Mouse (Mus musculus): Measurements from ENCODE around the gene Gm43720.

The Gm43720 gene

GRCm38 (mm10) chr5:138279585-138280424 is at the start of gene Gm43720, which contains the start of the genes Gpc2 and Stag3:
Gene Gm43720, minus strand, starts transcription at chr5:138279958.
Gene Gpc2, minus strand, starts transcription at chr5:138280005.
Gene Stag3, plus strand, starts transcription at chr5:138280240.
- CTCF ChIA-PET: no interaction called here

- CTCF ChIA-PET: interaction anchor here (0.6 kb wide), 1 partner anchor 251 kb away, joined by 3 read pairs; no protein-coding TSS in a partner anchor
Observed at GRCm38 (mm10) chr5:138312795-138313194, 33.0 kb upstream of the Gm43720 start.

- CTCF ChIA-PET: no interaction called here
Observed at GRCm38 (mm10) chr5:138299613-138300012, 19.9 kb upstream of the Gm43720 start.

- CTCF ChIA-PET: no interaction called here
Observed at GRCm38 (mm10) chr5:138294158-138294557, 14.4 kb upstream of the Gm43720 start.

GRCm38 (mm10) chr5:138291638-138292037 is 11.9 kb upstream of the Gm43720 start:
- CTCF ChIA-PET: no interaction called here

GRCm38 (mm10) chr5:138287861-138288260 is 8.1 kb upstream of the Gm43720 start:
- CTCF ChIA-PET: no interaction called here

GRCm38 (mm10) chr5:138283540-138283939 is 3.8 kb upstream of the Gm43720 start:
- CTCF ChIA-PET: no interaction called here

- CTCF ChIA-PET: interaction anchor here (0.6 kb wide), 2 partner anchors 64 to 916 kb away, joined by 4 to 15 read pairs; no protein-coding TSS in a partner anchor
Observed at GRCm38 (mm10) chr5:138281798-138282197, 2.0 kb upstream of the Gm43720 start.

GRCm38 (mm10) chr5:138280829-138281228 is 1.1 kb upstream of the Gm43720 start:
- CTCF ChIA-PET: interaction anchor here (0.5 to 0.8 kb wide), 2 partner anchors 18 to 917 kb away, joined by 3 to 4 read pairs; no protein-coding TSS in a partner anchor

- CTCF ChIA-PET: no interaction called here
Observed at GRCm38 (mm10) chr5:138280425-138280768, 639 bp upstream of the Gm43720 start.

GRCm38 (mm10) chr5:138277994-138278393 is 1.8 kb downstream of the Gm43720 start:
- CTCF ChIA-PET: no interaction called here

- CTCF ChIA-PET: no interaction called here
Observed at GRCm38 (mm10) chr5:138275216-138276050, 4.3 kb downstream of the Gm43720 start.

GRCm38 (mm10) chr5:138274186-138274585 is 5.6 kb downstream of the Gm43720 start:
- CTCF ChIA-PET: interaction anchor here (0.8 kb wide), 1 partner anchor 36 kb away, joined by 5 read pairs; no protein-coding TSS in a partner anchor

- CTCF ChIA-PET: no interaction called here
Observed at GRCm38 (mm10) chr5:138272409-138272923, 7.3 kb downstream of the Gm43720 start, which contains the start of gene Gal3st4. Gene Gal3st4, minus strand, starts transcription at chr5:138272840.

- CTCF ChIA-PET: no interaction called here
Observed at GRCm38 (mm10) chr5:138271232-138271631, 8.5 kb downstream of the Gm43720 start.

- CTCF ChIA-PET: no interaction called here
Observed at GRCm38 (mm10) chr5:138268980-138269379, 10.8 kb downstream of the Gm43720 start.

- CTCF ChIA-PET: no interaction called here
Observed at GRCm38 (mm10) chr5:138267114-138267513, 12.6 kb downstream of the Gm43720 start.

GRCm38 (mm10) chr5:138265712-138266111 is 14.0 kb downstream of the Gm43720 start:
- CTCF ChIA-PET: interaction anchor here (0.9 kb wide), 1 partner anchor 11 kb away, joined by 3 read pairs; no protein-coding TSS in a partner anchor

- CTCF ChIA-PET: no interaction called here
Observed at GRCm38 (mm10) chr5:138264207-138264578, 15.6 kb downstream of the Gm43720 start.

GRCm38 (mm10) chr5:138263260-138264206 is 16.2 kb downstream of the Gm43720 start, which contains the start of gene BC037034:
Gene BC037034, minus strand, starts transcription at chr5:138264033.
- CTCF ChIA-PET: interaction anchor here (1.1 kb wide), 1 partner anchor 18 kb away, joined by 4 read pairs; no protein-coding TSS in a partner anchor

Data from spleen, embryonic (tissue).